Mouse (Mus musculus) 3T3-L1 (cell line): ENCODE results near the gene Mpv17.

Experiments used
- DNase-seq: peaks from one replicate; pipeline ENCODE4 v3.0.0-alpha.2; 2015; ENCODE audit warnings: low read depth, low spot score

The Mpv17 gene

GRCm38 (mm10) chr5:31108000-31108490 lies 46.0 kb downstream of the Mpv17 start, which contains the start of gene Slc30a3:
Gene Slc30a3 (minus strand): TSS chr5:31108237.
- DNase-seq: no peak

- no peak for DNase-seq
These were observed 48.2 kb downstream of the Mpv17 start, which contains the start of gene Dnajc5g for GRCm38 (mm10) chr5:31105814-31106335. Gene Dnajc5g (plus strand): TSS chr5:31106285.

GRCm38 (mm10) chr5:31095711-31096480 lies 58.2 kb downstream of the Mpv17 start:
- DNase-seq: no peak

- no peak for DNase-seq
These were observed 59.0 kb downstream of the Mpv17 start for GRCm38 (mm10) chr5:31094799-31095691.

- no peak for DNase-seq
These were observed 59.8 kb downstream of the Mpv17 start for GRCm38 (mm10) chr5:31094100-31094798.

GRCm38 (mm10) chr5:31093151-31094041 lies 60.7 kb downstream of the Mpv17 start:
- no peak for DNase-seq

- no peak for DNase-seq
These were observed 61.6 kb downstream of the Mpv17 start for GRCm38 (mm10) chr5:31092231-31092975.
